Mouse (Mus musculus) activated CD4-positive, CD25-positive, alpha-beta regulatory T cell, adult 4 months (primary cell): ENCODE measurements around the gene Bmp15. TPM values are rescaled to one million over a fixed set of nuclear protein-coding genes. Genes with fewer than 3 reads are reported as not detected.

ENCODE experiments used
- ATAC-seq: one replicate; pipeline ENCODE4 v1.8.0; 2017
- polyA plus RNA-seq, 2 experiments: library from polyadenylated mRNA; unstranded; fragments of 100-300 nt; shearing (Covaris generic); gene quantifications; one replicate each; pipeline ENCODE4 v1.2.1; 2017

The Bmp15 gene
- polyA plus RNA-seq: not detected

DNA sequence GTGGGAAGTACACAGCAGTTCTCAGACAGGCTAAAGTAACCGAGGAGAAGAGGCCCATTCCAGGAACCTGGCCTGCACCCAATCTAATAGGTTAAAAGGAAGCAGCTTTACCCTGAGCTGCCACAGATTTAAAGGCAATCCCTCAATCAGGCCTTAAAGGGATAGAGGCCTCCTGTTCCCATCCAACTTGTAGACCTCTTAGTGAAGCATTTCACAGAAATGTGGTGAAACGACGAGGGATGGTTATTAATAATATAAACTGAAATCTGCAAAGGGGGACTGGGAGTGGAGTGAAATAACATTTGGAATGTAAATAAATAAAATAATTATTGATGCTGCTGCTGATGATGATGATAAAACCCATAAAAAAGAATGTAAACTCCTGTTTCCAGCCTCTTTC lies at the start of gene Bmp15:
TSS of gene Bmp15 (minus strand) at position 101 of the 400 bp plus-strand sequence.
- no peak for ATAC-seq

DNA sequence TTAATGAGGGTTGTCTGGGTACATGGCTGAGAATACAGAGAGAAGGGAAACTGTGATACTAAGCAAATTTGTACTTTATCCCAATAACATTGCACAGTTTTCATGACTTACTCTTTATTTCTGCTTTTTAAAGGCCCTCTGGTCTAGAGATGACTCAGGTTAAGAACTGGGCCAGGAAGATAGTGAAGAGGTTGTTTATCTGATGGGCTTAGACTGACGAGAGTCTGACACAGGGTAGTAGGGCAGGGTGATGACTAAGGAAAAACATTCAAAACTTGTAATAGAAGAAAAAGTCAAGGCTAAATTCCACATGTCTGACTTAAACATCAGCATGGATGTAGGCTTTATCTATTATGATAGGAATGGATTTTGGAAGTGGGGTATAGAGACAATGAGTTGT lies 48.3 kb upstream of the Bmp15 start:
- ATAC-seq: no peak

- no peak for ATAC-seq
These were observed 37.1 kb upstream of the Bmp15 start for GRCm38 (mm10) chrX:6357503-6358114.

- ATAC-seq: no peak
These were observed 36.4 kb upstream of the Bmp15 start for GRCm38 (mm10) chrX:6356876-6357275.

DNA sequence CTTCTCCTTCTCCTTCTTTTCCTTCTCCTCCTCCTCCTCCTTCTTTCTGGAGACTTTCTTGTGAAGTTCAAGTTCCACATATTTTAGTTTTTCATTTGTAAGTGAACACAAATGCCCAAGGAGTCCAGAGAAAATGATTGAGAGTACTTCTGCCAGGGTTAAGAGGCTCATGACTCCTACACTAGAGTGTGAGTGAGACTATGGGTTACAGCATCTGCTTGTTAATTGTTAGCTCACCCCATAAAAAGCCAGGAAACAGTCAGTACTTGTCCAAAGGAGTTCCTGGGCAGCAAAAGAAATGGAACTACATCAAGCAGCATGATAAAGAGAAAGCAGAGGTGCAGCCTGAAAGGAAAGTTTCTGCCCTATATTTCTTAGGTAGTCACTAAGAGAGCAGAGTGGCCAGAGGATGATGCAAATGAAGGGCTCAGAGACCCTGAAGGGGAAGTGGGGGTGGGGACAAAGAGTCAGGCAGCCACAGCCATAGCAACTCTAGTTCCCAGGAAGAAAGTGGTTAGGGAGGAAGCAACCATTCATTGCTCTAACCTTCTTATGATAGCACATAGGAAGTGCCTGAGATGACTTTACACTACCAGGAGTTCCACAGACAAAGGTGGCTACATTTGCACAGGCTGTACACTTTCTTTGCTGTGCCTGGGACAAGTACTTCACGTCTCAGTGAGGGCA lies 24.9 kb upstream of the Bmp15 start:
- no peak for ATAC-seq

- ATAC-seq: no peak
These were observed 3.5 kb upstream of the Bmp15 start for GRCm38 (mm10) chrX:6324056-6324455.

DNA sequence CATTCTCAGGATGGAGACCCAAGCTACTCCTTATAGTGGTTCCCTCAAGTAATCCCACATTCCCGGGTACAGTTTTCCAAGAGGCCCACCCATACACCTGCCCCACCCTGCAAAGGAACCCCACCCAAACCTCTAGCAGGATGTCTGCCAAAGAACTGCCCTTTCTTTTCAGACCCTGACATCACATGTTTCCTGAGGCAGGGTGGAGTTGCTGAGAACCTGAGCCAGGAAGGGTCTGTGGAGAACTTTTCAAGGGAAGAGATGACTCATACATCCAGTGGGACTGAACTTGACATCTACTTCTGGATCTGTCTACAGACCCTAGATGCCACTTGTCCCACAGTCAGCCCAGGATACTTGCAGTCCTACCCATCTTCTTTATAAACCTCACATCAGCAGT lies 2.8 kb downstream of the Bmp15 start:
- ATAC-seq: no peak

Other genes starting within 250 kb of the Bmp15 start
- not detected for gene AU022751, start 237.3 kb downstream of the Bmp15 start, polyA plus RNA-seq
- not detected for gene Nudt10, start 147.7 kb downstream of the Bmp15 start, polyA plus RNA-seq
- under 1 TPM in 1 of 2 experiments, not detected in 1; 0.09 TPM for gene Shroom4, start 79.1 kb upstream of the Bmp15 start, polyA plus RNA-seq